Mouse (Mus musculus) stomach, embryonic 16.5 days (tissue): ENCODE data around the gene Dleu7. TPM values are rescaled to one million over a fixed set of nuclear protein-coding genes. Genes with fewer than 3 reads are reported as not detected.

Experiments used
- ATAC-seq: fragments of 200-750 bp; cut with Nextera tagmentation; 2 replicates; pipeline ENCODE4 v1.8.0; 2017; ENCODE audit warnings: moderate number of reproducible peaks, moderate TSS enrichment; ENCODE audit not compliant: insufficient read depth, low FRiP score
- H3K27ac ChIP-seq: fragments of 300-500 bp; sonication (generic); 2 replicates; pipeline ENCODE4 v1.5.1; 2014; ENCODE audit warnings: low read length
- H3K27me3 ChIP-seq: fragments of 300-500 bp; sonication (generic); 2 replicates; pipeline ENCODE4 v1.6.1; 2014; ENCODE audit warnings: low read length, control low read depth, mixed read lengths; ENCODE audit not compliant: control insufficient read depth, insufficient read depth
- H3K36me3 ChIP-seq: fragments of 300-500 bp; sonication (generic); 2 replicates; pipeline ENCODE4 v1.6.1; 2014; ENCODE audit warnings: low read length; ENCODE audit not compliant: control insufficient read depth, insufficient read depth
- H3K4me1 ChIP-seq: fragments of 300-500 bp; sonication (generic); 2 replicates; pipeline ENCODE4 v1.6.1; 2014; ENCODE audit warnings: low read length, control low read depth, mixed read lengths; ENCODE audit not compliant: control insufficient read depth, insufficient read depth
- H3K4me2 ChIP-seq: fragments of 300-500 bp; sonication (generic); 2 replicates; pipeline ENCODE4 v1.6.1; 2014; ENCODE audit warnings: low read depth, low read length, mixed read lengths
- H3K4me3 ChIP-seq: fragments of 300-500 bp; sonication (generic); replicated peaks from 2 replicates; pipeline ENCODE4 v1.5.1; 2014; ENCODE audit warnings: mild to moderate bottlenecking, low read length
- H3K9ac ChIP-seq: fragments of 300-500 bp; sonication (generic); 2 replicates; pipeline ENCODE4 v1.6.1; 2014; ENCODE audit warnings: low read length
- H3K9me3 ChIP-seq: fragments of 300-500 bp; sonication (generic); replicated peaks from 2 replicates; pipeline ENCODE4 v1.6.1; 2016; ENCODE audit warnings: low read length, control low read depth; ENCODE audit not compliant: control insufficient read depth
- WGBS: fragments of 180-500 bp; shearing (Covaris S2); extraction: QIAGEN DNeasy Blood & Tissue Kit; methylation state at CpG from one replicate; pipeline ENCODE4 v1.1.7; 2014; 5-methylcytosine and 5-hydroxymethylcytosine counted together
- polyA plus RNA-seq: library from polyadenylated mRNA; unstranded; fragments of >200 nt; fragmentation: Nextera tagmentation; extraction: Ambion mirVana; gene quantifications from 2 replicates; pipeline ENCODE4 v1.2.1, GENCODE M21; 2015

Gene Dleu7
- polyA plus RNA-seq, 1 experiment from 2014 or later: 0.36 TPM

DNA sequence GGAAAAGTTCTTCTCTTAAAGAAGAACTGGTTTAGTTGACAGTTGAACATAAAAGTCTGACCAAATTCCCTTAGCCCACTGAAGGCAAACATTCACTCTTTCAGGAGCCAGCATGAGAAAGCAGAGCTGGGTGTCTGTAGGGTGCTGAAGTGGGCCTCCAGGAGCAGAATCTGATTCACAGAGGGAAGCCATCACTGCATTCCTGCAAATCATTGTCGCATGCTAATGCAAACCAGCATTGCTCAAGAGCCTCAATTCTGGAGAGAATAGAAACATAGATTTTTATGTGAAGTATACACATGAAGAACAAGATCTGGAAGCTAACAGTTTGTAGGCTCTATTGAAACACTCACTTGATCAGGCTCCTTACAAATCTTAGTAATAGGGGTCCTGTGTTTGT lies 57.6 kb downstream of the Dleu7 start:
- 57% methylated on average over 1 of the region's 1 CpGs for WGBS
- H3K4me2 ChIP-seq: no peak overlapping the region
- no peak for ATAC-seq

DNA sequence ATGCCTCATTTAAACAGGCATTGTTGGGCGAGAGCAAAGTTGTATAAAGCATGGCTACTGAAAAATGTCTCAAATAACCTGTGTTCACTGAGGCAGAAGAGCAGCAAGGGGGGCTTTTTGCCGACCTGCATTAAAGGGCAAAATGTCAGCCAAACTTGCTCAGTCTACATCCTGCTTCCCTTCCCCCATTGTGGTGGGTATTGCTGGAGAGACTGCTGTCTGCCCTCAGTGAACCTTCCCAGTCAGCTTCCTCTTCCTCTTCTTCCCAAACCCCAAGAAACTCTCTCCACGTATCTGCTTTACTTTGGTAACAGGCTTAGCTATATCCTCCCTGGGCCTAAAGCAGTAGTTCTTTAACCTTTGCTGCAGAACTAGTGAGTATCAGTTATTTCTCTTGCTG lies 61.9 kb downstream of the Dleu7 start:
- Histone ChIP-seq H3K9me3 (no peaks in the 10 kb centered on the region), H3K4me3 (no peak overlapping the region), H3K36me3 (no peaks in the 10 kb centered on the region), H3K4me1 (no peaks in the 10 kb centered on the region), H3K27me3 (no peaks in the 10 kb centered on the region), H3K27ac (no peak overlapping the region), H3K4me2 (no peak overlapping the region), H3K9ac (no peak overlapping the region)
- no peak for ATAC-seq
- WGBS: 57% methylated on average over 3 of the region's 3 CpGs

More for the DNA sequence above, 57.6 kb downstream of the Dleu7 start:
- Histone ChIP-seq H3K27ac (no peak overlapping the region), H3K4me1 (no peaks in the 10 kb centered on the region), H3K9ac (no peak overlapping the region), H3K36me3 (no peaks in the 10 kb centered on the region), H3K9me3 (no peaks in the 10 kb centered on the region), H3K27me3 (no peaks in the 10 kb centered on the region), H3K4me3 (no peak overlapping the region)

DNA sequence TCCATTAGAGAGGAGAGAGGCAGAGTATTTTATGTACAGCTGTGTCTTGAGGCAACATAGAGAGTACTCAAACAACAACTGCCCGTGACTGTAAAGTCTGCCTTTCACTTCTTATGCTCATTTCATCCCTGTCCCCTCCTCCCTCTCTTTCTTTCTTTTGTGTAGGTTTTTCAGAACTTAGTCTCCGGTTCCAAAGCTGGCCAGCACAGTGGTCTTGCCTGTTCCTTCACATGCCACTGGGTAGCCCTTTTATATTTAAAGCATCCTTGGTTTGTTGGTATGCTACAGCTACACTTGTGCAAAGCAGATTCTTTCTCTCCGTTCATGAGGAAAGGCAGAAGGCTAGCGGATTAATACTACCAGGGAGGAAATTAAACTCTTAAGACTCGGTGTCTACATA lies 65.7 kb downstream of the Dleu7 start:
- no peaks in the 10 kb centered on the region for H3K9me3 ChIP-seq
- H3K27ac ChIP-seq: no peak overlapping the region
- no peak overlapping the region for H3K4me2 ChIP-seq
- 78% methylated on average over 5 of the region's 5 CpGs for WGBS
- H3K27me3 ChIP-seq: no peaks in the 10 kb centered on the region
- ATAC-seq: no peak
- no peak overlapping the region for H3K9ac ChIP-seq
- H3K36me3 ChIP-seq: no peaks in the 10 kb centered on the region
- H3K4me3 ChIP-seq: no peak overlapping the region
- H3K4me1 ChIP-seq: no peaks in the 10 kb centered on the region

DNA sequence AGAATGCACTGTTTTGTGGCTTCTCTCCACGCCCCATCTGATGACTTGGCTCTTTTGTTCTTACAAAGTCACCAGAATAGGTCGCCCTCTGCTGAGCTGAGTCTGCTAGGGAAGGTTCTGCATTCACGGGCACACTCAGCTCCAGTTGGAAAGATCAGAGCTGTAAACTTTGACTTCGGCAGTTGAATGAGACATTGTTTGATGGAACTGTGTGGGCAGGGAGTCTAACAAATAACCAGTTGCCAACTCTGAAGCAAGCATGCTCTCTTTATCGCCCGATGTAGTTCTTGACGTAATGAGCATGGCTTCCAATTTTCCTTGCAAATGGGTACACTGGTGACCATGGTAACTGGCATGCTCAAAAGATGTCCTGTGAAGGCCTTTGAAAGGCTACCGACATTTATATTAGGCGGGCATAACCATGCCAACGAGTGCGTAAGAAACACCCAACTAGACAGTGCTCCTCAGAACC lies 66.2 kb downstream of the Dleu7 start:
- H3K27ac ChIP-seq: no peak overlapping the region
- ATAC-seq: no peak
- no peaks in the 10 kb centered on the region for H3K36me3 ChIP-seq
- no peak overlapping the region for H3K4me3 ChIP-seq
- no peaks in the 10 kb centered on the region for H3K9me3 ChIP-seq
- H3K4me2 ChIP-seq: no peak overlapping the region
- WGBS: 74% methylated on average over 11 of the region's 11 CpGs
- no peaks in the 10 kb centered on the region for H3K27me3 ChIP-seq
- no peaks in the 10 kb centered on the region for H3K4me1 ChIP-seq
- H3K9ac ChIP-seq: no peak overlapping the region

Other genes starting within 250 kb of the Dleu7 start
- gene Rnaseh2b, start 458 bp downstream of the Dleu7 start, polyA plus RNA-seq: 43.7 and 46.6 TPM in 2 replicates
- 0.21 TPM in 1 of 2 replicates, not detected in the other for gene Gucy1b2, start 163.2 kb upstream of the Dleu7 start, polyA plus RNA-seq